Mouse (Mus musculus) liver, embryonic 16.5 days (tissue): ENCODE results near the gene Glipr1l1. TPM values are rescaled to one million over a fixed set of nuclear protein-coding genes. Genes with fewer than 3 reads are reported as not detected.
"Not testable (repeated sequence)": the region's sequence is repeated elsewhere in the genome, so short reads cannot be mapped to it uniquely, and the experiment has no call there.

Experiments
- ATAC-seq: fragments of 200-750 bp; cut with Nextera tagmentation; 2 replicates; pipeline ENCODE4 v1.8.0; 2017; ENCODE audit warnings: low read depth, mild to moderate bottlenecking, moderate number of reproducible peaks, moderate library complexity
- H3K27ac ChIP-seq: fragments of 300-500 bp; sonication (generic); 2 replicates; pipeline ENCODE4 v1.5.1; 2014; ENCODE audit warnings: mild to moderate bottlenecking, low read length
- H3K27me3 ChIP-seq: fragments of 300-500 bp; sonication (generic); 2 replicates; pipeline ENCODE4 v1.6.1; 2014; ENCODE audit warnings: low read depth, low read length, mixed read lengths; ENCODE audit not compliant: control insufficient read depth, insufficient read depth
- H3K36me3 ChIP-seq: fragments of 300-500 bp; sonication (generic); 2 replicates; pipeline ENCODE4 v1.6.1; 2014; ENCODE audit warnings: mild to moderate bottlenecking; ENCODE audit not compliant: control insufficient read depth, insufficient read depth
- H3K4me1 ChIP-seq: fragments of 300-500 bp; sonication (generic); 2 replicates; pipeline ENCODE4 v1.6.1; 2014; ENCODE audit warnings: low read depth, low read length, mixed read lengths; ENCODE audit not compliant: control insufficient read depth
- H3K4me2 ChIP-seq: fragments of 300-500 bp; sonication (generic); 2 replicates; pipeline ENCODE4 v1.6.1; 2014; ENCODE audit warnings: low read depth, low read length, mixed read lengths
- H3K4me3 ChIP-seq: fragments of 300-500 bp; sonication (generic); 2 replicates; pipeline ENCODE4 v1.5.1; 2014; ENCODE audit warnings: low read depth, mild to moderate bottlenecking, low read length
- H3K9ac ChIP-seq: fragments of 300-500 bp; sonication (generic); 2 replicates; pipeline ENCODE4 v1.6.1; 2014; ENCODE audit warnings: low read depth, low read length
- H3K9me3 ChIP-seq: fragments of 300-500 bp; sonication (generic); replicated peaks from 2 replicates; pipeline ENCODE4 v1.6.1; 2016; ENCODE audit warnings: low read length; ENCODE audit not compliant: control insufficient read depth
- WGBS: fragments of 180-500 bp; shearing (Covaris S2); extraction: QIAGEN DNeasy Blood & Tissue Kit; methylation state at CpG from one replicate; pipeline ENCODE4 v1.1.7; 2014; ENCODE audit not compliant: insufficient replicate concordance; 5-methylcytosine and 5-hydroxymethylcytosine counted together
- polyA plus RNA-seq: library from polyadenylated mRNA; unstranded; fragments of >200 nt; fragmentation: Nextera tagmentation; extraction: Ambion mirVana; gene quantifications from 2 replicates; pipeline ENCODE4 v1.2.1, GENCODE M21; 2015

Gene Glipr1l1
- polyA plus RNA-seq, 1 experiment from 2014 or later = not detected

DNA sequence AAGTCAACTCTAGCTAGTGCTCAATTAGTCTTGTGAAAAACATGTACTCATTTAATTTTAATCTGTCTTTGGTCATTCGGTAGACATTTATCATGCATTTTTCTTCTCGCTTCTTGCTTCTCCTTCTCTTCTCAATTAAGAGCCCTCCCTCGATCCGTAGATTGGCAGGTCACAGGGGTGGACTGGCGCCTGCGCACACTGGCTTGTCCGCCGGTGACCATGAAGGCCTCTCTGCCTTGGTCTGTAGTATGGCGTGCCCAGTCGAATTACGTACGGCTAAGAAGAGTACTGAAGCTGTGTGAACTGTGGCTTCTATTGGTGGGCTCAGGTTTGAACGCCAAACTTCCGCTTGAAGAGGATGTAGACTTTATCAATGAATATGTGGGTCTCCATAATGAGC is 23.2 kb downstream of the Glipr1l1 start, which contains the start of gene Glipr1l2:
Gene Glipr1l2, plus strand, starts transcription at position 198 of the 400 bp plus-strand sequence.
- no peaks in the 10 kb centered on the region for H3K36me3 ChIP-seq
- H3K4me1 ChIP-seq = no peaks in the 10 kb centered on the region
- WGBS = 78% methylated on average over 14 of the region's 14 CpGs
- no peak within 1 kb of the TSS for H3K27ac ChIP-seq
- H3K9me3 ChIP-seq = no peaks in the 10 kb centered on the region
- no peak within 1 kb of the TSS for H3K4me3 ChIP-seq
- ATAC-seq = no peak
- no peaks in the 10 kb centered on the region for H3K27me3 ChIP-seq
- H3K9ac ChIP-seq = no peak within 1 kb of the TSS
- H3K4me2 ChIP-seq = no peak within 1 kb of the TSS

DNA sequence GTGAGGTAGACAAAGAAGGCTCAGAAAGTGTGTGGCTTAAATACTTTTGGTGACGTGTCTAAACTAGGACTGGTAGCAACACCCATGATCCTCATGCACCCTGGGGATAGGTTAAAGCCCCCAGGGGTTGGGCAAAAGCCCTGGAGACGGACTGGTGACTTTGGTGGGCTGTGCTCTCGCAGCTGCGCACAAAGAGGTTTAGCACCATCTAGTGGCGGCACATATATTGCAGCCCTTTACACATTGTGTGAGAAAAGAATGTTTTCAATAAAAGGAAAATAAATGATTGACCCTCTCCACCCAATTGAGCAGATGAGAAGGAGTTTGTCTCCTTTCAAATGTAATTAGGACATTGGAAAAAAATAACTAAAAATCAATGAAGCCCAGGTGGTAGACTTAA is 45.8 kb downstream of the Glipr1l1 start:
- ATAC-seq, H3K9ac ChIP-seq, H3K9me3 ChIP-seq, H3K36me3 ChIP-seq, H3K4me2 ChIP-seq, H3K27ac ChIP-seq, H3K4me1 ChIP-seq, H3K27me3 ChIP-seq, H3K4me3 ChIP-seq: not testable (repeated sequence)
- whole genome bisulfite sequencing = 7% methylated on average over 5 of the region's 5 CpGs

DNA sequence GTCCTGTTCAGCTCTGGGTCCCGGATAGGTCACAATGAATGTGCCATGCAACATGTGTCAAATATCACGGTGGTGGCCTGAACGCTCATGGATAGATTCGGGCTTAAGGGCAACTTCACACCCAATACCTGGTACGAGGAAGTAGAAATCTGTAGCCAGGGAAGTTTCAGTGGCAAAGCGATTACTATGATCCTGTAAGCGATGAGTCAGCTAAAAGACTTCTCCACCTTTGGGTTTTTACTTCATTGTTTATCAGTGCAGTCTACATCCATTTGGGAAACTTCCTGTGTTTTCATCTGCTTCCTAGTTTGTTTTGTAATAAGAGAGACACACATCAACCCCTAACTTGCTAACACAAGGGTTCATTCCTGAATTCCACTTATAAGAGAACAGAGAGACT is 50.4 kb downstream of the Glipr1l1 start:
- no peaks in the 10 kb centered on the region for H3K27me3 ChIP-seq
- WGBS = 65% methylated on average over 7 of the region's 7 CpGs
- no peak overlapping the region for H3K9ac ChIP-seq
- H3K9me3 ChIP-seq = no peaks in the 10 kb centered on the region
- no peak overlapping the region for H3K4me2 ChIP-seq
- ATAC-seq = no peak
- H3K36me3 ChIP-seq = no peaks in the 10 kb centered on the region
- H3K4me1 ChIP-seq = no peaks in the 10 kb centered on the region
- no peak overlapping the region for H3K27ac ChIP-seq
- no peak overlapping the region for H3K4me3 ChIP-seq

DNA sequence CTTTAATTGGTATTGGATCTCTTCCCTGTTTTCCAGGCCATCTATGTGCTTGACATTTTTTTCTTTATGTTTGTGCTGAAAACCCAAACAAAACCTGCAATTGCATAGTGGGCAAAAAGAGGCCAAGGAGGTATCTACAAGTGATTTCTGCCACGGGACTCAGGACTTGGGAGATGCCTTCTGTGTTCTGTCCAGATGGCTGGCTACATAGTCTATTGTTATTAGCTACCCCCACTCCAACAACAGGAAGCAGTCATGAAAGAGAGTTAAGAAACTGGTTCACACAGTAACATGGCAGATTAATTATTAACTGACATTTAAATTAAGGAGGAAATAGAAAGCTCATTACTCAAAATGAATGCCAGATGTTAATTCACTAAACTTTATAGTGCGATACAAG is 65.1 kb downstream of the Glipr1l1 start:
- H3K4me3 ChIP-seq, H3K27me3 ChIP-seq, ATAC-seq, H3K9ac ChIP-seq, H3K27ac ChIP-seq, H3K4me2 ChIP-seq, H3K9me3 ChIP-seq, H3K36me3 ChIP-seq, H3K4me1 ChIP-seq: not testable (repeated sequence)
- WGBS = 46% methylated on average over 2 of the region's 2 CpGs

DNA sequence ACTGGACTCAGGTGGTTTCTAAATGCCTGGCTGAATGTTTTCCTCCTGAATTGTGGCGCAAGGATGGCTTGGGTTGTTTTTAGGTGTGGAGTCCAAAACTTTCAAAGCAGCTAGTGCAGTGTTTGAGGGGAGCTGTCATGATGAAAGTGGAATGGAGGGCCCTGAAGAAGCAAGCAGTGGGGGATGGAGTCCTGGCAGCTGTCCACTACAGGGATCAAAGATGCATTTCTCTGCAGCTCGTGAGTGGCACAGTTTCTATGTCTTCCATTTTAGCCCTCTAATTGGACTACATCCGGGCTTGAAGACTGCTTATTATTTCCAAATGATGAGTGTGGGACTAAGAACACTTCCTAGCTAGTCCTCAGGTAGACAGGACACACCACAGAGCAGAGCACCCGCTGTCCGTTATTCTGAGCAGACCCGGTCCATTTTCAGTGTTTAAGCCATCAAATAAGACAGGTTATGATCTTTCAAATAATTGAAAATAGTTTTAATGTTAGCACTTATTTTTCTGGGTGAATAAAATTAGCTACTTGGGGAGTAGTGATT is 67.8 kb downstream of the Glipr1l1 start:
- WGBS = 58% methylated on average over 6 of the region's 6 CpGs
- not testable (repeated sequence) for H3K4me1 ChIP-seq, H3K4me3 ChIP-seq, H3K9ac ChIP-seq, H3K27me3 ChIP-seq, H3K4me2 ChIP-seq, H3K9me3 ChIP-seq, H3K36me3 ChIP-seq, H3K27ac ChIP-seq, ATAC-seq

Other genes with a start within 250 kb of the Glipr1l1 start
- gene Krr1, start 87.5 kb upstream of the Glipr1l1 start, polyA plus RNA-seq = 16.1 and 17.2 TPM in 2 replicates
- gene Glipr1, start 57.6 kb upstream of the Glipr1l1 start, polyA plus RNA-seq = 7.6 and 10.4 TPM in 2 replicates
- gene Glipr1l2, start 23.2 kb downstream of the Glipr1l1 start, polyA plus RNA-seq = not detected in 2 replicates
- gene Glipr1l3, start 100.1 kb downstream of the Glipr1l1 start, polyA plus RNA-seq = not detected in 2 replicates
- gene Caps2, start 103.4 kb downstream of the Glipr1l1 start, polyA plus RNA-seq = not detected in 2 replicates
- gene Kcnc2, start 210.9 kb downstream of the Glipr1l1 start, polyA plus RNA-seq = 0.02 TPM in 1 of 2 replicates, not detected in the other